Mouse (Mus musculus) megakaryocyte, embryonic 14.5 days (primary cell): ENCODE measurements around the gene Hoxb6.

Source experiments
- FLI1 ChIP-seq: IDR thresholded peaks from 2 replicates; pipeline ENCODE4 v1.6.1; 2012; ENCODE audit warnings: low read length, inconsistent platforms, mixed read lengths
- GATA1 ChIP-seq: IDR thresholded peaks from 3 replicates; pipeline ENCODE4 v1.6.1; 2012; ENCODE audit warnings: mixed read lengths, low read length, inconsistent platforms, borderline replicate concordance

GRCm38 (mm10) chr11:96326705-96327104 is 34.4 kb downstream of the Hoxb6 start:
- TF ChIP-seq GATA1 (no peak), FLI1 (no peak)
